Mouse (Mus musculus) stomach, embryonic 16.5 days (tissue): ENCODE results near the gene Adk. TPM values are rescaled to one million over a fixed set of nuclear protein-coding genes. Genes with fewer than 3 reads are reported as not detected.

ENCODE experiments used
- ATAC-seq: fragments of 200-750 bp; cut with Nextera tagmentation; 2 replicates; pipeline ENCODE4 v1.8.0; 2017; ENCODE audit warnings: moderate number of reproducible peaks, moderate TSS enrichment; ENCODE audit not compliant: insufficient read depth, low FRiP score
- H3K27ac ChIP-seq: fragments of 300-500 bp; sonication (generic); 2 replicates; pipeline ENCODE4 v1.5.1; 2014; ENCODE audit warnings: low read length
- H3K27me3 ChIP-seq: fragments of 300-500 bp; sonication (generic); 2 replicates; pipeline ENCODE4 v1.6.1; 2014; ENCODE audit warnings: low read length, control low read depth, mixed read lengths; ENCODE audit not compliant: control insufficient read depth, insufficient read depth
- H3K36me3 ChIP-seq: fragments of 300-500 bp; sonication (generic); 2 replicates; pipeline ENCODE4 v1.6.1; 2014; ENCODE audit warnings: low read length; ENCODE audit not compliant: control insufficient read depth, insufficient read depth
- H3K4me1 ChIP-seq: fragments of 300-500 bp; sonication (generic); 2 replicates; pipeline ENCODE4 v1.6.1; 2014; ENCODE audit warnings: low read length, control low read depth, mixed read lengths; ENCODE audit not compliant: control insufficient read depth, insufficient read depth
- H3K4me2 ChIP-seq: fragments of 300-500 bp; sonication (generic); 2 replicates; pipeline ENCODE4 v1.6.1; 2014; ENCODE audit warnings: low read depth, low read length, mixed read lengths
- H3K4me3 ChIP-seq: fragments of 300-500 bp; sonication (generic); replicated peaks from 2 replicates; pipeline ENCODE4 v1.5.1; 2014; ENCODE audit warnings: mild to moderate bottlenecking, low read length
- H3K9ac ChIP-seq: fragments of 300-500 bp; sonication (generic); 2 replicates; pipeline ENCODE4 v1.6.1; 2014; ENCODE audit warnings: low read length
- H3K9me3 ChIP-seq: fragments of 300-500 bp; sonication (generic); replicated peaks from 2 replicates; pipeline ENCODE4 v1.6.1; 2016; ENCODE audit warnings: low read length, control low read depth; ENCODE audit not compliant: control insufficient read depth
- WGBS: fragments of 180-500 bp; shearing (Covaris S2); extraction: QIAGEN DNeasy Blood & Tissue Kit; methylation state at CpG from one replicate; pipeline ENCODE4 v1.1.7; 2014; 5-methylcytosine and 5-hydroxymethylcytosine counted together
- polyA plus RNA-seq: library from polyadenylated mRNA; unstranded; fragments of >200 nt; fragmentation: Nextera tagmentation; extraction: Ambion mirVana; gene quantifications from 2 replicates; pipeline ENCODE4 v1.2.1, GENCODE M21; 2015

Adk gene
- 138 and 151 TPM in 2 replicates for polyA plus RNA-seq

GRCm38 (mm10) chr14:21052112-21052780 lies at the start of gene Adk, which contains the start of gene Ap3m1:
Gene Adk (plus strand): TSS chr14:21052574.
Gene Ap3m1 (minus strand): TSS chr14:21052508.
- WGBS = under 1% methylated on average over 48 of the region's 48 CpGs
- H3K36me3 ChIP-seq = no peaks in the 10 kb centered on the region
- no peaks in the 10 kb centered on the region for H3K9me3 ChIP-seq
- ATAC-seq = peak; percentile 98
- H3K4me3 ChIP-seq = peak within 1 kb of the TSS; percentile 99
- H3K27ac ChIP-seq = peak within 1 kb of the TSS; percentile 93
- H3K27me3 ChIP-seq = no peaks in the 10 kb centered on the region
- H3K4me1 ChIP-seq = peaks cover 8% of the 10 kb centered on the region
- H3K4me2 ChIP-seq = peak within 1 kb of the TSS; percentile 98
- H3K9ac ChIP-seq = peak within 1 kb of the TSS; percentile 90

GRCm38 (mm10) chr14:21013800-21014334 lies 38.5 kb upstream of the Adk start:
- Histone ChIP-seq H3K27ac (no peak overlapping the region), H3K36me3 (peaks cover 14% of the 10 kb centered on the region), H3K9ac (no peak overlapping the region), H3K4me2 (no peak overlapping the region), H3K4me3 (no peak overlapping the region), H3K27me3 (no peaks in the 10 kb centered on the region), H3K9me3 (no peaks in the 10 kb centered on the region), H3K4me1 (no peaks in the 10 kb centered on the region)
- 80% methylated on average over 5 of the region's 5 CpGs for WGBS
- no peak for ATAC-seq

GRCm38 (mm10) chr14:21017871-21018270 lies 34.5 kb upstream of the Adk start:
- Histone ChIP-seq H3K27ac (no peak overlapping the region), H3K9ac (no peak overlapping the region), H3K36me3 (peaks cover 25% of the 10 kb centered on the region), H3K9me3 (no peaks in the 10 kb centered on the region), H3K4me3 (no peak overlapping the region), H3K4me2 (no peak overlapping the region), H3K27me3 (no peaks in the 10 kb centered on the region), H3K4me1 (no peaks in the 10 kb centered on the region)
- ATAC-seq = no peak
- 85% methylated on average over 5 of the region's 5 CpGs for WGBS

GRCm38 (mm10) chr14:21018977-21019376 lies 33.4 kb upstream of the Adk start:
- Histone ChIP-seq H3K4me3 (no peak overlapping the region), H3K4me1 (no peaks in the 10 kb centered on the region), H3K27me3 (no peaks in the 10 kb centered on the region), H3K9ac (no peak overlapping the region), H3K27ac (no peak overlapping the region), H3K9me3 (no peaks in the 10 kb centered on the region), H3K4me2 (no peak overlapping the region), H3K36me3 (peaks cover 25% of the 10 kb centered on the region)
- WGBS = 50% methylated on average over 3 of the region's 3 CpGs
- ATAC-seq = no peak

- no peaks in the 10 kb centered on the region for H3K4me1 ChIP-seq
- H3K27me3 ChIP-seq = no peaks in the 10 kb centered on the region
- no peaks in the 10 kb centered on the region for H3K9me3 ChIP-seq
- WGBS = 92% methylated on average over 8 of the region's 8 CpGs
- no peak for ATAC-seq
- no peak overlapping the region for H3K4me3 ChIP-seq
- H3K27ac ChIP-seq = no peak overlapping the region
- no peak overlapping the region for H3K9ac ChIP-seq
- H3K36me3 ChIP-seq = peaks cover 40% of the 10 kb centered on the region
- no peak overlapping the region for H3K4me2 ChIP-seq
Measured at GRCm38 (mm10) chr14:21020435-21020834, 31.9 kb upstream of the Adk start.

- Histone ChIP-seq H3K36me3 (peaks cover 26% of the 10 kb centered on the region), H3K9ac (no peak overlapping the region), H3K27ac (no peak overlapping the region), H3K4me3 (no peak overlapping the region), H3K9me3 (no peaks in the 10 kb centered on the region), H3K27me3 (no peaks in the 10 kb centered on the region), H3K4me1 (0 out of 2 replicates have a peak, but pooled peaks cover 8% of the 10 kb centered on the region), H3K4me2 (no peak overlapping the region)
- no peak for ATAC-seq
Measured at GRCm38 (mm10) chr14:21027542-21027941, 24.8 kb upstream of the Adk start.

- peaks cover 25% of the 10 kb centered on the region for H3K36me3 ChIP-seq
- H3K27me3 ChIP-seq = no peaks in the 10 kb centered on the region
- H3K27ac ChIP-seq = no peak overlapping the region
- WGBS = 84% methylated on average over 11 of the region's 11 CpGs
- no peak overlapping the region for H3K4me2 ChIP-seq
- H3K9ac ChIP-seq = no peak overlapping the region
- H3K4me3 ChIP-seq = no peak overlapping the region
- ATAC-seq = no peak
- H3K4me1 ChIP-seq = 0 out of 2 replicates have a peak, but pooled peaks cover 8% of the 10 kb centered on the region
- H3K9me3 ChIP-seq = no peaks in the 10 kb centered on the region
Measured at GRCm38 (mm10) chr14:21029025-21029659, 23.2 kb upstream of the Adk start.

- 68% methylated on average over 6 of the region's 6 CpGs for WGBS
- peak; percentile 47; the same call in 1 of the 2 replicates for ATAC-seq
- H3K27ac ChIP-seq = peak overlapping the region; percentile 46; the same call in 1 of the 2 replicates
- H3K9ac ChIP-seq = no peak overlapping the region
- H3K4me3 ChIP-seq = no peak overlapping the region
- H3K9me3 ChIP-seq = no peaks in the 10 kb centered on the region
- peaks cover 3% of the 10 kb centered on the region for H3K36me3 ChIP-seq
- H3K4me2 ChIP-seq = no peak overlapping the region
- 0 out of 2 replicates have a peak, but pooled peaks cover 8% of the 10 kb centered on the region for H3K4me1 ChIP-seq
- H3K27me3 ChIP-seq = no peaks in the 10 kb centered on the region
Measured at GRCm38 (mm10) chr14:21031783-21032511, 20.4 kb upstream of the Adk start.
